Mouse (Mus musculus): ENCODE measurements around the gene Cfap77.

GRCm38 (mm10) chr2:29007656-29008055 lies 47.2 kb downstream of the Cfap77 start:
- TF ChIP-seq CTCF (IDR thresholded peaks at IDR 0.05; ENCODE audit: control insufficient read depth, insufficient read depth, insufficient read length): no peak
- no peak for TF ChIP-seq MAX (IDR thresholded peaks at IDR 0.05)
- TF ChIP-seq USF1 (IDR thresholded peaks at IDR 0.05; ENCODE audit: low read depth): no peak
- TF ChIP-seq MYOG (IDR thresholded peaks at IDR 0.05; ENCODE audit: control insufficient read depth, extremely low read depth, insufficient read length): no peak
